Mouse (Mus musculus): ENCODE results near the gene Sars2.

Sars2 gene

DNA sequence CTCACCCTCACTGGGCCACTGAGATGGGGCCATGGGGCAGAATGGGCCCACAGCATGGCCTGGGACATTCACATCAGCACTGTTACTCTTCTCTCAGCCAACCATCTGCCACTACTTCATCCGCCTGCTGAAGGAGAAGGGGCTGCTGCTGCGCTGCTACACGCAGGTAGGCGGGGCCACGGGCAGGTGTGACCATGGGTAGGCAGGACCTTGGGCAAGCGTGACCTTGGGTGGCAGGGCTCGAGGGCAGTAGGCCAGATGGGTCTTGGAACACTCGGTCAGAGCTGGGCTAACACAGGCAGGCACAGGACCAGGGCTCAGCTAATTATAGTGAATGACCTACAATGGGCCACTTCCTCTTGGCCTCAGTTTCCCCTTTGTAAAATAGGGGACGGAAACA, 37.0 kb downstream of the Sars2 start:
- DNase-seq (ENCODE audit: low read depth, low spot score), result no peak

DNA sequence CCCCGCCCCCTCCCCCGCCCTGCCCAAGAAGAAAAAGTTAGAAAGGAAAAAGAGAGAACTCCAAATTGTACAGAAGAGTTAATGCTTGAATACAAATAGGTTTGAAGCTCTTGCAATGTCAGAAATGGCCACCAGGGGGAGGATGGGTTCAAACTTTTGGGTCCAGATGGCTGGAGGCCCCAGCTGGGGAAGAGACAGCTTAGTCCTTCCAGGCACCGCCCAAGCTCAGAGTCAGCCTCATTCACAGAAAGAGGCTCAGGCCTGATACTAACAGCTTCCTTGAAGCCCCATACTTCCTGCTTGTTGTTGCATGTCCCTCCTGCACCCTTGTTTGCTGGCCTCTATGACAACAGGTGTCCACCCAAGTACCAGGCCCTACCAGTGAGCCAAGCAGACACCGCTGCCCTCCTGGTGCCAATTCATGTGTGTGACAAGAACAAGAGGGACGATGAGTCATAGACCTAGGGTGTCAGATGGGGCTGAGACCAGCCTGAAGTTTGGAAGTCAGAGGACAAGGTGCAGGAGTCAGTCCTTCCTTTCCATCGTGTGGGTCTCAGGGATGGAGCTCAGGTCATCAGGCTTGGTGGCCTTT, 38.4 kb downstream of the Sars2 start:
- peak; percentile 79 for DNase-seq (ENCODE audit: low read depth, low spot score)

- DNase-seq (ENCODE audit: low read depth, low spot score), result no peak
Measured at GRCm38 (mm10) chr7:28780857-28781256, 39.1 kb downstream of the Sars2 start.

DNA sequence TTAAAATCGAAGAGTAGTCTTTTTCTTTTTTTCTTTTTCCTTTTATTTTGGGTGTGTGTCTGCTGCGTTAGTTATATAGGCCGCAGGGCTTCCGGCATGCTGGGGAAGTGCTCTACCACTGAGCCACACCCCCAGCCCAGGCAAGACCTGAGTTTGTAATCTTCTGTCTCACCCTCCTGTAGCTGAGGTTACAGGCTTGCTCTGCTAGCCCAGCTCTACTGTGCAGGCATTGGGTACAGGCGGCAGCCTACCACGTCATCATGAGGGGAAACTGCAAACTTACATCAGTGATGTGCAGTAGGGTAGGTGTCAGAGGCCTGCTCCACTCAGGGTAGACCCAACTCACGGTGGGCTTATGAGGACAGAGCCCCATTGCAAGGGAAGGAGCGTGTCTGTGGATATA, 39.5 kb downstream of the Sars2 start:
- no peak for DNase-seq (ENCODE audit: low read depth, low spot score)

DNA sequence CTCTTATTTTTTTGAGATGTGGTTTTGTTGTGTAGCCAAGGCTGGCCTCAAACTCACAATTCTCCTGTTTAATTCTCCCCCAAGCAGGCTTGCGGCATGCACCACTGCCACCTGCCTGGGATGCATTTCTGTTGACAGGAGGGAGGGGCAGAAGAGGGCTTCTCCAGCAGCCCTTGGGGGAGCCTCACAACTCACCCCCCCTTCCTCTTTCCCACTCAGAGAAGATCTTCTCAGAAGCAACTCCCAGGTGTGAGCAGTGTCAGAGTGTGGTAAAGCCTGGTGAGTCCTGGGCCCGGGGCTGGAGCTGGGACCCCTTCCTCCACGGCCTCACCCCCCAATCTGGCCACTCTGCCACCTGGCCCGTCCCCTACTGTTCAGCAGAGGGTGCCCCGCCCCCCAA, 43.4 kb downstream of the Sars2 start:
- no peak for DNase-seq (ENCODE audit: low read depth, low spot score)

- DNase-seq (ENCODE audit: low read depth, low spot score), result no peak
Measured at GRCm38 (mm10) chr7:28787884-28788283, 46.1 kb downstream of the Sars2 start.

- DNase-seq (ENCODE audit: low read depth, low spot score), result no peak
Measured at GRCm38 (mm10) chr7:28788307-28789195, 46.8 kb downstream of the Sars2 start, which contains the start of gene Rinl. Gene Rinl, plus strand, starts transcription at chr7:28788969.

GRCm38 (mm10) chr7:28789235-28789634, 47.4 kb downstream of the Sars2 start:
- DNase-seq (ENCODE audit: low read depth, low spot score), result no peak

GRCm38 (mm10) chr7:28790066-28790806, 48.4 kb downstream of the Sars2 start:
- no peak for DNase-seq (ENCODE audit: low read depth, low spot score)

- no peak for DNase-seq (ENCODE audit: low read depth, low spot score)
Measured at GRCm38 (mm10) chr7:28791706-28792105, 49.9 kb downstream of the Sars2 start.

DNA sequence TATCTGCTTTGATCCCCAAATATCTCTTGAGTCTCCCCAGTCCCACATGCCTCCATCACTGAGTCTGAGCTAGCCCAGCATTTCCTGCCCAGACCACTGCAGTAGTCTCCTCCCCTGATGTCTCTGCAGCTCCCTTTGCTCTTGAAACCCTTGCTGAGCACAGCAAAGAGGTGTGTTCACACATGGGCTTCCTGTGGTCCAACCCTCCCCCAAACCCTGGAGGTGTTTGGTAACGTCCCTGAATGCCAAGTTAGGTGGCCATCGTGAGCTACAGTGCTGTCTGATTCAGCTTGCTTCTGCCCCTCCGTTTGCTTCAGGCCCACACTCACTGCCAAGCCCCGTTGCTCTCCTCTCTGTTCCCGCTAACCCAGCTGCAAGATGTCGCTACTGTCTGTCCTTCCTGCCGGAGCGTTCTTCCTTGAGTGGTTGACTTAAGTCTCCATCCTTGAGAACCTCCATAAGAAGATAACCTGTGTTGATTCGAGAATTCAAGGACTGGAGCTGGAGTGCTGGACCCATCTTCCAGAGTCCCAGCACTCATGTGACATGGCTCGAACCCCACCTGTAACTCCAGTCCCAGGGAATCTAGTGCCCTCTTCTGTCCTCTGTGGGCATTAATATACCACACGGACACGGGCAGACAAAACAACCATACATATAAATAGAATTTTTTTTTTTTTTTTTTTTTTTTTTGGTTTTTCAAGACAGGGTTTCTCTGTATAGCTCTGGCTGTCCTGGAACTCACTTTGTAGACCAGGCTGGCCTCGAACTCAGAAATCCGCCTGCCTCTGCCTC, 50.8 kb downstream of the Sars2 start:
- DNase-seq (ENCODE audit: low read depth, low spot score), result no peak

DNA sequence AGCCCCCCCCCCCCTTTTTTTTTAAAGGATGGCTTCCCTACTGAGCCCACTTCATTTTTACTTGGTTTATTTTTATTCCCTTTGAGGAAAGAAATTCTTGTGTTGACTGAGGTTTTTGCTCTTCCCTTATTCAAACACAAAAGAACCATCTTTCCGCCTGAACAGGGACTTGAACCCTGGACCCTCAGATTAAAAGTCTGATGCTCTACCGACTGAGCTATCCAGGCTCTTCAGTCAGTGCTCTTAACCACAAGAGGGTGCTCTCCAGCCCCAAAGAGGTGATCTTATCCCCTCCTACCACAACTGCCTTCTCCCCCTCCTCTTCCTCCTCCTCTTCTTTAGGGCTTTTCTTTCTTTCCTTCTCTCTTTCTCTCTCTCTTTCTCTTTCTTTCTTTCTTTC, 52.0 kb downstream of the Sars2 start:
- no peak for DNase-seq (ENCODE audit: low read depth, low spot score)

DNA sequence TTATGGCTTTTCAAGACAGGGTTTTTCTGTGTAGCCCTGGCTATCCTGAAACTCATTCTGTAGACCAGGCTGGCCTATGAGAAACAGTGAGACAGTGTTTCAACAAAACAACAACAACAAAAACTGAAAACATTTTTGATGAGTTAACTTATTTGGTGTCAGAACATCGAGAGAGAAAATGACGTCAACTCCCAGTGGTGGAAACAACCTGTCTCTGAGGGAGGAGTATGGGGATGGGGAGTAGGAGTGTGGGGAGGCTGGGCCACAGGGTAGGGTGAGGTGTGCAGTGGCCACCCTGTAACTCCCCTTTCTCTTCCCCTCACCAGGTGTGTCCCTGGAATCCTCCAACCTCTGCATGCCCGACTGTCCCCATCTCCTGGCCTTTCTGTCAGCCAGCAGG, 52.7 kb downstream of the Sars2 start:
- no peak for DNase-seq (ENCODE audit: low read depth, low spot score)

- DNase-seq (ENCODE audit: low read depth, low spot score), result no peak
Measured at GRCm38 (mm10) chr7:28795832-28796231, 54.0 kb downstream of the Sars2 start.

DNA sequence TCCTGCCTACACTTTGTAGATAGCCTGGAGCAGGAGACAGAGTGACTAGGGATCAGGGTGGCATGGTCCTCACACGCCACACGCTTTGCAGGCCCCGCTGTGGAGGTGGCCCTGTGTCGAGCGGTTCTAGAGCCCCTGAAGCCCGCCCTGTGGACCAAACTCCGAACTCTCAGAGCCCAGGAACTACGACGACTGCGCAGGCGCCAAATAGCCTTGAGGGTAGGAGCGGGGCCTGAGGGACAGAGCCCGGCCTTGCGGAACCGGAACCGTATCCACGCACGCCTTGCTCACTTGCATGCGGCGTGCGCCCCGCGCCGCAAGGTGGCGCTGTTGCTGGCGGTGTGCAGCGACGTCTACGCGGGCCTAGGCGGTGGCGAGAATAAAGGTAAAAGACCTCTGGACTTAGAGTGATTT, 54.8 kb downstream of the Sars2 start:
- peak; percentile 57 for DNase-seq (ENCODE audit: low read depth, low spot score)

- no peak for DNase-seq (ENCODE audit: low read depth, low spot score)
Measured at GRCm38 (mm10) chr7:28799994-28800393, 58.2 kb downstream of the Sars2 start.

DNA sequence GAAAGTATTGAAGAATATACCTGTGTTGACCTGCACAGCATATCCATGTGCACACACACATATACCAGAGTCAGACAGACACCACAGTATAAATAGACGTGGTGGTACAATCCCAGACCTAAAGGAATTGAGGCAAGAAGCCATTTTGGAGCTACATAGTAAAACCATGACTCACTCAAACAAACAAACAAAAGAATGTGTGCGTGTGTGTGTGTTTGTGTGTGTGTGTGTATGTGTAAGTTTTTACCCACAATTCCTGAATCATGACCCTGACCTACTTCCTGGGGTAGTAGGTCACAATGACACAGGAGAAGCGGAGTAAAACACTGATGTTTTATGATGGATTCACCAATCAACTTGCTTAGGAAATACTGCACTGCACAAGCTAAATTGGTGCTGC, 59.7 kb downstream of the Sars2 start:
- no peak for DNase-seq (ENCODE audit: low read depth, low spot score)

DNA sequence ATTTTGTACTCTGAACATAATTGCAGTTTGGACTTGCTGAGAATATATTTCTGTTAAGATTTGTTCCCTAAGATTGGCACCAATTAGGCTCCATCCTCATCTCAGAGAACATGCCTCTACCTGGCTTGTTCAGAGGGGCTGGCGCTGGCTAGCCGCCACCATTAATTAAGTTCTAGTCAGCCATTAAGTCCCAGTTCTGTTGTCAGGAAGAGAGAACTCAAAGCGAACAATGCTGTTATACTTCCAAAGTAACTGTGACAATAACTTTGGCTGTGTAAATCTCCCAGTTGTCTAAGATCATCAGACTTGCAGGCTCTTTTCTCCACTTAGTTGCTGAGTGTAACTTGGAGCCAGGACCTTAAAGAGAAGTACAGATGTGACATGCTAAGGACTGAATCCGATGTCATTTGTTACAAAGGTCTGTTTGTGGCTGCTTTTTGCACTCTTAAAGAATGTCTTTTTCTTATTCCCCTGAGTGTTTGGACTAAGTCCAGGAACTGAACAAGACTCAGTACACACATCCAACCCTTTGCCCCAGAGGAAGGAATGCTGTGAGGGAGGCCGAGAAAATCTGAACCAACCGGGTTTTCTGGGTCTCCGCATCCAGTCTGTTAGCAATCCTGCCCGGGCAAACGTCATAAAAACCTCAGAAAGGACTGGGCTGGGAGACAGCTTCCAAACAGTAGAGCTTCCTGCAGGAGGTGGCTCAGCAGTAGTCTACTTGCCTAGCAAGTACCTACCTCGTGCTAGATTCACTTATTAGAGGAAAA, 60.3 kb downstream of the Sars2 start:
- no peak for DNase-seq (ENCODE audit: low read depth, low spot score)

DNA sequence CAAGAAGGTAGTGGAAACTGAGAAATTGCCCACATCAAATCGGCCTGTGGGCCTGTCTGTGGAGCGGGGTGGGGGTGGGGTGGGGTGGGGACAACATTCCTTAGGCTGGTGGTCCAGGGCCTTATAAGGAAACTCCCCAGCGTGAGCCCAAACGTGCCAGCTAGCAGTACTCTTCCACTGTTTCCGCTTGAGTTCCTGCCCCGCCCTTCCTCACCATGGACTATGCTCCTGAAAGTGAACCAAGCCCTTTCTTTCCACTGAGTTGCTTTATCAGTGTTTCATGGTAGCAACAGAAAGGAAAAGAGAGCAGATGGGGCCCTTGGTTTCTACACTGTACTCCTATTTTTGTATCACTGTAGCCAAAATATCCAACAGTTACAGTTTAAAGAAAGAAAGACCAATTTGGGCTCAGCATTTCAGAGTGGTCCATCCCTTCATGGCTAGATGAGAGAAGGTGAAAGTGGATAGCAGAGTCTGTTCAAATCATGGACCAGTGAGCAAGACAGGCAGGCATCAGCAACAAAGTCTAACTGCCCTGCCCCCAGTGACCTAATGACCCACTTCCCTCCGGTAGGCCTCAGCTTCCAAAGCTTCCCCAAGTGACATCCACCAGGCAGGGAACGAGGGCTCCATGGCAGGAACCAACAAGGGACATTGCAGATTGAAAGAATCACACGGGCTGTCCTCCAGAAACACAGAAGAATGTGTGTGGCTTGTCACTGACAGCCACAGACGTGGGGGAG, 61.2 kb downstream of the Sars2 start:
- no peak for DNase-seq (ENCODE audit: low read depth, low spot score)

Measured in c-Kit-negative CD71-positive TER-119-positive erythroid progenitor cells, embryonic 14.5 days (primary cell).